Mouse (Mus musculus): Measurements from ENCODE around the gene Gabrd. TPM values are rescaled to one million over a fixed set of nuclear protein-coding genes. Genes with fewer than 3 reads are reported as not detected.

Gene Gabrd
- polyA plus RNA-seq (2012; ENCODE audit: low replicate concordance) = not detected in 2 replicates

DNA sequence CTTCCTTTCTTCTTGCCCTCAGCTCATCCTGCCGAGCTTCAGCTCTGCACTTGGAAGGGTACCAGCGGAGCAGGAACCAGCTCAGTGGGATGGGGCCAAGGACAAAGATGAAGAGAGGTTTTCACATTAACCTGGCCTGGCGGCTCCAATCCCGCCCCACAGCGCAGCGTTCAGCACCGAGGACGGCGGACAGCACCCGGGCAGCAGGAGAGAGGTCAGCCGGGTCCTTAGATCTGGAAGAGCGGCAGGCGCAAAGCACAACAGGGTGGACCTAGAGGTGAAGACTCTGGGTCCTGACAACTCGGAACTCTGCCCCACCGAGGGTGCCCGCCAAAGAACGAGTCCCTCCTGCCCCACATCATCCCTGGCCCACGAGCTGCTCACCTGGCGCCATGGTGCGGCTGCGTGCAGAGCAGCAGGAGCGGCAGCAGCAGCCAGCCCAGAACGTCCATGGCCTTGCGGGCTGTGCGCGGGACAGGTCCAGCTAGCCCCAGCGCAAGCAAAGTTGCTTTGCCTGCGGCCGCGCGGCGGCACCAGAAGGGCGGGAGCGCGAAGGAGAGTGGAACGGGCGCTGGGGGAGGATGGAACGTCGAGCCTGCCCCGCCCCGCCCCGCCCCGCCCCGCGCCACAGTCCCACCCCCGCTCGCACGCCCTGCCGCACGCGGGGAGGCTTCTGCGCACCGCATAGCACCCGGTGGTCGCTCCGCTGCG is at the start of gene Gabrd:
TSS of gene Gabrd (minus strand) at position 602 of the 711 bp plus-strand sequence.

DNA sequence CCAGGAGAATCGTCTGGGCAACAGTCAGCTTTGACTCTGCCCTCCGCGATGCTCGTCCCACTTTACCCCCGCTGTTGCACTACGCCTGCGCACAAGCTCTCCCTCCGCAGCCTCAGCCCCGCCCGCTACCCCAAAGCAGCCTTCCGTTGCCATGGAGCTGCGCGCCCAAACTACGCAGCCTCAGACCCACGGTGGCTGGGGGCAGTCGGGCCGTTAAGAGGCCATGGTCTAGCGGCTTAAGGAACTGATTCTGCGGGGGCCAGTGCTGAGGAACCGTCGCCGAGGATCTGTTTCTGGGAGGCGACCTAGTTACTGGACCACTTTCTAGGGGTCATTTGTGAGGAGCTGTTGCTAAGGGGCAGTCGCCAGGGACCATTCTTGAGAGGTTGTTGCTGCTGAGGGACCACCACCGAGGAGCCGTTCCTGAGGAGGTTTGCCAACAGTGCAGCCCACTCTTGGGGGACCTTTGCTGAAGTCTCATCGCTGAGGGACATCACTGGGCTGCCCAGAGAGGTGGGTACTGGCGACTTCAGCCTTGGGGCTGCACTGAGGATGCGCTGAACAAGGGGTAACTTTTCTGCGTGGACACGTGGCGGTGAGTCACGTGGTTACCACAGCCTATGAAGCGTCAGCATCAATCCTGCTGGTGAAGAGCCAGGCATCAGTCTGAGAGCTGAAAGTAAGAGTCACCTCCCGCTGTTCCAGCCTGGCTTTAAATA is 11.3 kb upstream of the Gabrd start, which contains the start of gene Cfap74:
TSS of gene Cfap74 (plus strand) at position 133 of the 719 bp plus-strand sequence.

GRCm38 (mm10) chr4:155361303-155361791 is 36.6 kb downstream of the Gabrd start, which contains the start of gene Prkcz:
Gene Prkcz (minus strand): TSS chr4:155361361.

Other genes with a start within 250 kb of the Gabrd start
- gene Ski, start 175.5 kb downstream of the Gabrd start, polyA plus RNA-seq (2012; ENCODE audit: low replicate concordance) = 73.7 and 107 TPM in 2 replicates
- gene Faap20, start 148.3 kb downstream of the Gabrd start, polyA plus RNA-seq (2012; ENCODE audit: low replicate concordance) = 37.0 and 42.7 TPM in 2 replicates
- 4.6 and 20.1 TPM in 2 replicates for gene Prkcz, start 36.8 kb downstream of the Gabrd start, polyA plus RNA-seq (2012; ENCODE audit: low replicate concordance)
- 0.04 and 0.09 TPM in 2 replicates for gene Cfap74, start 11.1 kb upstream of the Gabrd start, polyA plus RNA-seq (2012; ENCODE audit: low replicate concordance)
- not detected in 2 replicates for gene Tmem52, start 71.0 kb upstream of the Gabrd start, polyA plus RNA-seq (2012; ENCODE audit: low replicate concordance)
- gene Gnb1, start 93.2 kb upstream of the Gabrd start, polyA plus RNA-seq (2012; ENCODE audit: low replicate concordance) = 34.3 and 52.5 TPM in 2 replicates
- 91.7 and 105 TPM in 2 replicates for gene Nadk, start 164.3 kb upstream of the Gabrd start, polyA plus RNA-seq (2012; ENCODE audit: low replicate concordance)
- 2.0 and 2.4 TPM in 2 replicates for gene Slc35e2, start 203.3 kb upstream of the Gabrd start, polyA plus RNA-seq (2012; ENCODE audit: low replicate concordance)
- 86.9 and 98.8 TPM in 2 replicates for gene Cdk11b, start 226.7 kb upstream of the Gabrd start, polyA plus RNA-seq (2012; ENCODE audit: low replicate concordance)
- not detected in 2 replicates for gene Gm10563, start 247.3 kb upstream of the Gabrd start, polyA plus RNA-seq (2012; ENCODE audit: low replicate concordance)